Mouse (Mus musculus): Measurements from ENCODE around the gene Espn.

Espn gene

GRCm38 (mm10) chr4:152146033-152146827, 5.9 kb downstream of the Espn start:
- no peak for DNase-seq (ENCODE audit: low spot score in 2 of 2)

- no peak for DNase-seq (ENCODE audit: low spot score in 2 of 2)
Observed at GRCm38 (mm10) chr4:152145473-152145872, 6.7 kb downstream of the Espn start.

GRCm38 (mm10) chr4:152143632-152144031, 8.5 kb downstream of the Espn start:
- no peak for DNase-seq (ENCODE audit: low spot score in 2 of 2)

- DNase-seq (ENCODE audit: low spot score in 2 of 2) = peak in 1 of 2 experiments; percentile 41
Observed at GRCm38 (mm10) chr4:152141521-152142135, 10.5 kb downstream of the Espn start.

- peak in 1 of 2 experiments; percentile 46 for DNase-seq (ENCODE audit: low spot score in 2 of 2)
Observed at GRCm38 (mm10) chr4:152140441-152140840, 11.7 kb downstream of the Espn start.

- peak; percentile 36 to 81 for DNase-seq (ENCODE audit: low spot score in 2 of 2)
Observed at GRCm38 (mm10) chr4:152138497-152139260, 13.5 kb downstream of the Espn start.

- DNase-seq (ENCODE audit: low spot score in 2 of 2) = no peak
Observed at GRCm38 (mm10) chr4:152136876-152137250, 15.3 kb downstream of the Espn start.

GRCm38 (mm10) chr4:152136112-152136875, 15.9 kb downstream of the Espn start:
- DNase-seq (ENCODE audit: low spot score in 2 of 2) = peak in 1 of 2 experiments; percentile 7

GRCm38 (mm10) chr4:152135363-152135762, 16.8 kb downstream of the Espn start:
- DNase-seq (ENCODE audit: low spot score in 2 of 2) = no peak

GRCm38 (mm10) chr4:152134507-152134906, 17.7 kb downstream of the Espn start:
- peak in 1 of 2 experiments; percentile 48 for DNase-seq (ENCODE audit: low spot score in 2 of 2)

- DNase-seq (ENCODE audit: low spot score in 2 of 2) = no peak
Observed at GRCm38 (mm10) chr4:152133213-152133612, 19.0 kb downstream of the Espn start.

GRCm38 (mm10) chr4:152132772-152133169, 19.4 kb downstream of the Espn start:
- no peak for DNase-seq (ENCODE audit: low spot score in 2 of 2)

GRCm38 (mm10) chr4:152131809-152132771, 20.1 kb downstream of the Espn start:
- no peak for DNase-seq (ENCODE audit: low spot score in 2 of 2)

GRCm38 (mm10) chr4:152130771-152131653, 21.2 kb downstream of the Espn start:
- peak in 1 of 2 experiments; percentile 40 for DNase-seq (ENCODE audit: low spot score in 2 of 2)

- DNase-seq (ENCODE audit: low spot score in 2 of 2) = no peak
Observed at GRCm38 (mm10) chr4:152129395-152129930, 22.7 kb downstream of the Espn start.

- DNase-seq (ENCODE audit: low spot score in 2 of 2) = no peak
Observed at GRCm38 (mm10) chr4:152128784-152129183, 23.4 kb downstream of the Espn start.

- DNase-seq (ENCODE audit: low spot score in 2 of 2) = no peak
Observed at GRCm38 (mm10) chr4:152127884-152128283, 24.3 kb downstream of the Espn start.

- no peak for DNase-seq (ENCODE audit: low spot score in 2 of 2)
Observed at GRCm38 (mm10) chr4:152126026-152126920, 25.9 kb downstream of the Espn start.
